Mouse (Mus musculus) spleen, postnatal 10 days (tissue): Measurements from ENCODE around the gene Mnat1.
A peak's percentile ranks its signal among the peaks of the same experiment; 100 is the strongest.
"Not testable (repeated sequence)": the region's sequence is repeated elsewhere in the genome, so short reads cannot be mapped to it uniquely, and the experiment has no call there.

ENCODE experiments used
- DNase-seq, 2 experiments: peaks; one replicate each; pipeline ENCODE4 v3.0.0; 2021 to 2022; ENCODE audit warnings: low spot score in 2 of 2

The Mnat1 gene

DNA sequence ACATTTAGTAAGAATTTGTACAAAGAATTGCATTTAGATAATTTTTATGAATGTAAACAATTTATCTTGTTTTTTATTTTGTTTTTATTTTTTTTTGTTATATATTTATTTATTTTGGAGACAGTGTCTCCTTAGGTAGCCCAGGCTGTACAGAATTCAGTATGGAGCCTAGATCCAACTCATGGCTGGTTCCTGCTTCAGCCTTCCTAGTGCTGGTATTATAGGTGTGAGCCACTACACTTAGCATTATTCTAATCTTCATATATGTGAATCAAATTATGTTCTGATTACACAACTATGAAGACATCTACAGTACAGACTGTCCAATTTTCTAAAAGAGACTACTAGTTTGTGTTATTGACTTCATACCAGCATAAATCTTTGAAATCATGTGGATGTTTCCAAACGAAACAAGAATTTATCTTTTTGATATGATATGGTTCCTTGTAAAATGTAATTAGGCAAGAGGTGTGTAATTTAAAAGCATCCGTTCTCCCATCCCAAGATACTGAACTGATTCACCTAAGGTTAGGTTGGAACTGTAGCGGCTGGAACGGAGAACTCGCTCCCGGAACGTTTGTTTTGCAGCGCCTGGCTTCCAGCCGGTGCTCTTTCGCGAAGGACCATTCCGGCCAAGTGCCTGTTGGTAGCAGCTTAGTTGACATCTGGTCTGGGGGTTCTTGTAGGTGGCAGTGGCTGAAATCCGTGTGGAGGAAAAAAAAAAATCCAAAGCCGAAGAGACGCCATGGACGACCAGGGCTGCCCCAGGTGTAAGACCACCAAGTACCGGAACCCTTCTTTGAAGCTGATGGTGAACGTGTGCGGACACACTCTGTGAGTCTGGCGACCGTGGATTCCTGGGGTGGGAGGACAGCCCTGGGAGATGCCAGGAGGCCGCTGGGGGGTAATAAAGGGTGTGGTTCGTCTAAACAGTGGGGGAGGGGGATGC, at the start of gene Mnat1:
Gene Mnat1, plus strand, starts transcription at position 625 of the 949 bp plus-strand sequence.
- peak; percentile 74 to 80 for DNase-seq

GRCm38 (mm10) chr12:73081828-73082227, 41.7 kb upstream of the Mnat1 start:
- not testable (repeated sequence) for DNase-seq

DNA sequence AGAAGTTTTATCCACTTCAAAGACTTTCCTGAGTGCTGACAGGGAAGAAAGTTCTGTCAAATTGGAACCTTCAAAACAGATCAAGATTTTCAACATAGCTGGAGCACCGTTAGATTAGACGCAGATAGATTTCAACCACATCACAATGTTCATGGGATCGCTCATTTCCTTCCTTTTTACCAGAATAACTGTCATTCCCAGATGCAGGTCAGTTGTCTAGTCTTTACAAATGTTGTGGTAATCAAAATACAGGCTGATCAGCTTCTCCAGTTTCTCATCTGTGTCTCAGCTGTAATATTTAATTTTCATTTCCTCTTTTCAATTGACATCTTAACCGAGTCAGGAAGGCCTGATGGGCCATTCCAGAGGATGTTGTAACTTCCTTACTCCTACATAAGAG, 39.7 kb upstream of the Mnat1 start:
- no peak for DNase-seq

DNA sequence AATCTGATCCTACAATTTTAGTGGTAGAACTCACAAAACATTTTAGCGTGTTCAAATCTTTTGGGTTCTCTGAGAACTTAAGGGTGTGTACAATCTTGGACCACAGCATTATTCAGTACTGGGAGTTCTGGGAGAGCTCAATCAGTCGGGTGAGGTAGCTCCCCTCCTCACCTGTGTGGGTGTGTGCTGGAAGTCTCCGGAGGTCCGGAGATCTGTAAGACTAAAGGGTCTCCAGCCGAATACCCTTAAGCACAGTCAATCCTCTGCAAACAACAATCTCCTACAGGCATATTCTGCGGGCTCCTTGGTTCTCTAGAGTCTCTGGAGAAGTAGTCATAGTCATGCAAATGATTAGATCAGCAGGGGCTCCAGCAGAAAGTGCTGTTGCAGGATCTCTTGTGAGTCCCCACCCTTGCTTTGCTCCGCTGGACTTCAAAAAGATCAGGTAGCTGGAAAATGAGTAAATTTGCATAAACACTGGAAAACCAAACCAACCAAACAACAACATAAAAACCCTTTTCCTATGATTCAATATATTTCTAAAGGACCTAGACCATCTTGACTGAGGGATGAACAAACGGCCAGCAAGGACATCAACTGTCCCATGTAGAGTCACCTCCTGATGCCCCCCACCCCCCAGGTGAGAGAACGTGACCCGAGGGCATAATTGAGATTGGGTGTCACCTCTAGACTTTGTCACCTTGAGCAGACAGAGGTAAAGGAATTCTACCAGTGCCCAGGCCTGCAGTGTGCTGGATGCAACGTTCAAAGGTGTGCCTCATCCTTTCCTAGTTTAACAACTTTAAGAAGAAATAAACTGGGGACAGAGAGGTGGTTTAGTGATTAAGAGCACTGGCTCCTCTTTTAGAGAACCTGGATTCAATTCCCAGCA, 37.5 kb upstream of the Mnat1 start:
- no peak for DNase-seq

DNA sequence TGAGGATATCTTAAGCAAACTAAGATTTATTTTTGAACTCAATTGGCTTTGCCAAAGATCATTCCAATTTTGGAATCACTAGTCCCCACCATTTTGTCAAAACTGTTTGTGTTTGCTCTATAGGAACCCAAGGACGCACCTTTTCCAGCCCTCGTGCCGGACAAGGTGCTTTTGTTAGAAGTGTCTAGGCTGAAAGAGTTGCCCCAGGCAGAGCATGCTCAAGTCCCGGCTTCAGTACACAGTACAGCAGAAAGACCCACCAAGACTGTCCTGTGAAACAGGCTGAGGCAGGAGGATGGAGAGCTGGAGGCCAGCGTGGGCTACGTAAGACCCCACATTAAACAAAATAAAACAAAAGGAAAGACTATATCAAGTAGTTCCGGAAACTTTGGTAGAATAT, 36.4 kb upstream of the Mnat1 start:
- no peak for DNase-seq

DNA sequence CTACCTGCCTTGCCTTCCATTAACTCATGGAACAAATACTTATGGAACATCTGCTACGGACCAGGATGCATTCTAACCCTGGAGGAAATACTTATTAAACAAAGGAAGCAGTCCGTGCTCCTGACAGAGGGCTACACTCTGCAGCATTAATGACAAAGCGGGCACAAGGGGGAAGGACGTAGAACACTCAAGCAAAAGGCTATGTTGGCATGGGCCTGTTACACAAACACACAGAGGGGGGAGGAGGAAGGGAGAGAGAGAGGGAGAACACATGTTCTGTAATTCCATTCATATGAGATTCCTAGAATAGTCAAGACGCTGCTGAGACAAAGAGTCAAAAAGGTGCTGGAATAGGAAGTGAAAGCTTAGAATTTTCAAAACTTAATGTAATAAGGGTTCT, 35.0 kb upstream of the Mnat1 start:
- no peak for DNase-seq

DNA sequence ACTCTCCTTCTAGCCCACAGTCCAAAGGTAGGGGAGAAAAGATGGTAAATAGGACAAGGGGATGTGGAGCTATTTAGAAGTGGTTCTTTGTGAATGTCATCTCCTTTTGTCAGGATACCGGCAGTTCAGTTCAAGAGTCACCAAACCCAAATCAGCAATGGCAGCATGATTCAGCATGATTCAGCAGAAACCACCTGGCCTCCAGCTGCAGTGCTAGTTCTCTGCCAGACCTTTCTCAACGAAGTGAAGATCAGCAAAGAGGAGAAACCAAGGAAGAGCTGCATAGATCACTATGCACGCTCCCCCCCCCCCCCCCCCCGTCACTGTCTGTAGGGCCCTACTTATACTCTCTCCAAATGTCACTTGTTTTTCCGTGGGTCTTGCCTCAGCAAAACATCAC, 34.6 kb upstream of the Mnat1 start:
- peak in 1 of 2 experiments; percentile 39 for DNase-seq

DNA sequence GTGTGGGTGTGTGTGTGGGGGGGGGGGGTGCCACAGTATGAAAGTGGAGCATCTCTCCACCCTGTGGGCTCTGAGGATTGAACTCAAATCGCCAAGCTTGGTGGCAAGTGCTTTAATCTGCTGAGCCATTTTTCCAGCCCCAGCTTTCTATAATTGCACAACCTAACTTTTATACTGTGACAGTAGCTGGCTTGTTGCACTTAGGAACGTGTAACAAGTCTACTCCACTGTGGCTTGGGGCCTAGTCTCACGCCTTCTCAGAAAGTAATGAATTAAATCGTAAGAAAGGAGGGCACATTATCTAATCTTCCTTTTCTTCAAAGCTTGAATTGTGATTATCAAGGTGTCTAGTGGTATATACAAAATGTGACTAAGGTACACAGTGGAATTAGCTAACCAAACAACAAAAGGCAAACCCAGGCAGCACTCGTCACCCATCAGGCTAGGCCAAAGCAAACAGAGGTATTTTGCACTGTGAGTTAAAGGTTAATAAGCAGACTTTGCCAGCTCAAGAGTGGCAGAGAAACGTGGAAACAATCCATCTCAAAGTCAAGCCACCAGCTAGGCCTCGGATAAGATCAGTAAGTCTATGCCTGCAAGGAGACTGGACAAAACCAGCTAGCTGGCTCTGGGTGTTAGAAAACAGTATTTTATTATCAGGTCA, 32.7 kb upstream of the Mnat1 start:
- DNase-seq: no peak

DNA sequence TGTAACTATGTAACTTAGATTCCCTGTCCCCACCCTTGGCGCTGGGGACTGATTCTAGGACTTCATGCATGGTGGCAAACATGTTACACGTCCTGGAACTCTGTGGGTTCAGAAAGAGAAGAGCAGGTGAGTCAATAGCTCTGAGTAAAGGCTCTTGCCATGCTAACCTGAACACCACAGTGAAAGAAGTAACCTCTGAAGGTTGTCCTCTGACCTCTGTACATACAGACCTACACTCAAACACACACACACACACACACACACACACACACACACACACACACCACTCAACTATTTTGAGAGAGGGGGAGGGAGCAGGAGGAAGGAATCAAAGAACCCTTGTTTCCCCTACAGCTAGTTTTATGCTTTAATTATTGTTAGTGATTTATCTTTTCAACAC, 29.3 kb upstream of the Mnat1 start:
- no peak for DNase-seq

DNA sequence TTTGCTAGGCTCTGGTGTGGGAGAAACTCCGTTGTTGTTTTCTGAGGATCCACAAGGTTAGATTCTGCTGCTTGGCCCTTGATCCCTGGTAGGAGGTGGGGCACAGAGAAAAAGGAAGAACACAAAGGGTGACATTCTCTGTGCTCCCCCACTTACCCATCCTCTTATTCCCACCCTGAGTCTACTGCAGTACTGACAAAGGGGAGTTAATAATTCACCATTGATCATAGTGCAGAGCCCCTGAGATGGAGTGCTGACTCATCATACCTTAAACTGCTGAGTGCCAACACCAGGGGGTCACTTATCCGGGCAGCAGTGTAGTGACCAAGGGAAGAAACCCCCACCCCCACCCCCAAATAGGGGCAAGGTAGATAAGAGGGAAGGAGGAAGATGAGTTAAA, 28.9 kb upstream of the Mnat1 start:
- no peak for DNase-seq

DNA sequence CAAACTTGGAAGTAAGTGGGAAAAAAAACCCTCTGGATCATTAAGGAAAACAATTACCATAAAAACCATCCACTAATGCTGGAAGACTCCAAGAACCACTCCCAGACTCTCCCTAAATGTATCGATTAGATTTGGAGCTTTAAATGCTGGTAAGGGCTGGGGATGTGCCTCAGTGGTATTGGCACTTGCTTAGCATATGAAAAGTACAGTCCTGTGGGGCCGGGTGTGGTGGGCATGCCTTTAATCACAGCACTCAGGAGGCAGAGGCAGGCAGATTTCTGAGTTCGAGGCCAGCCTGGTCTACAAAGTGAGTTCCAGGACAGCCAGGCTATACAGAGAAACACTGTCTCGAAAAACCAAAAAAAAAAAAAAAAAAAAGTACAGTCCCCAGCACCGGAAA, 27.3 kb upstream of the Mnat1 start:
- DNase-seq: not testable (repeated sequence)

GRCm38 (mm10) chr12:73098593-73098992, 24.9 kb upstream of the Mnat1 start:
- no peak for DNase-seq

DNA sequence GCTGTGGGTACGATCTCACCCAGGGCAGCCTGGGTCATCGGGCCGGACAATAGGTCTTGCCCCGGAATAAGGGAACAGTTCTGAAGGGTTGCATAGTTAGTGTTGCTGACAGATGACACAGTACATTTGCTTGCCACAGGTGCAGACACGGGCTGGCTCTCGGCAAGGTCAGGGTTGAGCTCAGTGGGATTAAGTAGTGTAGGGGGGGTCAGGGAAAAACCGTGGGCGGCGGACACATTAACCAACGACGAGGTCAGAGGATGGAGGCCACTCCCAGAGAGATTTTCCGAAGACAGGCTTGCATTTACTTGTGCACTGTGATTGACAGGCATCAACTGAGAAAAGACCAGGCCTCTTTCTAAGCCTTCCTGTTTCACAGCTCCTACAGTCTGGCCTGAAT, 19.8 kb upstream of the Mnat1 start:
- no peak for DNase-seq

GRCm38 (mm10) chr12:73107821-73108220, 15.7 kb upstream of the Mnat1 start:
- DNase-seq: no peak

- DNase-seq: no peak
Observed at GRCm38 (mm10) chr12:73110431-73111111, 12.9 kb upstream of the Mnat1 start.

DNA sequence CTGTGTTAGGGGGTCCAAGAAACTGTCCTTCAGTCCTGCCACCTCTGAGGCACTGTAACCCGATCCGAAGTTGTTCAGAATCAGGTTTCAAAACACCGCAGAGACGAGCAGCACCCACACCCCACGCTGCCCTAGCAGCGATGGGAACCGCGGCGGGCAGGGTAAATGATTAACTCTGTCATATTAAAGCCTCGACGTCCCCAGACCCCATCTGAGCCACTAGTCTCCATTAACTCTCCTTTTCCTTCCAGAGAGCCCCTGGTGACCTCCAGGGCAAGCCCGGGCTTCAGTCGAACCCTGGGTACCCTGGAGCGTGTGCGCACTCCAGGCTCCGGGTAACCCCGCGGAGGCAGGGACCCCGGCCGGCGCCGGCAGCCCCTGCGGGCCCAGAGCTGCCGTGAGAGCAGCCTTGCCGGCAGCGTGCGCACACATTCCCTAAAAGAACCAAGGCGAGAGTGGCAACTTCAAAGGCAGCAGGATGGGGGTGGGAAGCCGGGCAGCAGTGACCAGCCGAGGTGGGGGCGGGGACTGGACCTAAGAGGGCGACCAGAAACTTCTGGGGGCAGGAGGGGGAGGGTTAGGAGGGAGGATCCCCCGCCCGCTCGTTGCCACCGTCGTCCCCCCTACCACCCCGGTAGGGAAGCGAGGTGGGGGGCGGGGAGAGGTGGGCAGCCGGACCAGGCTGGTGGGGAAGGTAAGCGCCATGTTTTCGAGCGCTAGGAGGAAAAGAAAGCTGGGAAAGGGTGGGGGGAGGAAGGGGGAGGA, 11.8 kb upstream of the Mnat1 start:
- no peak for DNase-seq

- DNase-seq: no peak
Observed at GRCm38 (mm10) chr12:73112326-73113087, 11.0 kb upstream of the Mnat1 start.

DNA sequence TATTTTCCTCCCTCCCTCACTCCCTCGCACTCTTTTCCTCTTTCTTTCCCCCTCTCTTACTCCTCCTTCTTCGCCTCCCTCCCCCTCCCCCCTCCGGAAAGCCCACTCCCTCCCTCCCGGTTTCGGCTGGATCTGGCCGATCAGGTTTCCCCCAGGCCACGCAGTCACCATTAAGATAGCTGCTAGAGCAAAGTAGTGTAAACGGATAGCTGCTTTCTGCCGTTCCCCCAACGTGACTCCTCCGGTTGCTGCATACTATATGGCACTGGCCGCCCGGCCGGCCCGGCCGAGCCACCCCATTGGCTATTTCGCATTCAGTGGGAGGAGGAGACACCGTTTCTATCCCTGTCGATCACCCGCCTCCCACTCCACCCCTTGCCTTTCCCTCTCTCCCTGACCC, 10.3 kb upstream of the Mnat1 start, which contains the start of gene Six4:
Gene Six4, minus strand, starts transcription at position 261 of the 400 bp plus-strand sequence.
- no peak for DNase-seq

- DNase-seq: no peak
Observed at GRCm38 (mm10) chr12:73125250-73125649, 1.7 kb downstream of the Mnat1 start.

DNA sequence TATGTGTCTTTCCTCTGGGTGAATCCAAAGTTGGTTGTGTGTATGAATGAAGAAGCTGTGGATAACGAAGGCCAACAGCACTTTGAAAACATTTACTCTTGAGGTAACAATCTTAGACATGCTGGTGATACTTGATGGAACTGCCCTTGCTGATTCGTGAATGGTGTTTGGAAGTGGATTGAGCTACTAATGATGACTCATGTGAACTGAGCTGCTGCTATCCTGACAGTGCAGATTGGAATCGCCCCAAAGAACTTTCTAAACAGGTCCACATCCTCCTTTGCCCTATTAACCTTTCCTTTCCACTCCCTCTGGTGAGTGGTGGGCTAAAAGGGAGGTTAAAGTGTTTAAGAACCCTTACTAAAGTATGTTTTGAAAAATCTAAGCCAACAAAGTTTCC, 17.2 kb downstream of the Mnat1 start:
- DNase-seq: no peak
